Comparison of ENCODE assay signal across 8 mouse cellular contexts in genomic region chr4:32615034-32615881, GRCm38 (mm10). TPM values are rescaled to one million over a fixed set of nuclear protein-coding genes. Genes with fewer than 3 reads are reported as not detected.
DNase-seq lines count a peak whose midpoint lies in the region; ATAC-seq and TF ChIP-seq lines count a peak whose summit lies in the region.

Gene Casp8ap2 (plus strand): TSS chr4:32615451.

- H3K9me3 ChIP-seq in erythroblast, embryonic 14.5 days (ENCODE audit: control insufficient read depth, low read length): no peaks in the 10 kb centered on the region
- H3K9me3 ChIP-seq in heart, embryonic 11.5 days (replicated peaks; ENCODE audit: control insufficient read depth, low read length): no peaks in the 10 kb centered on the region
- no peaks in the 10 kb centered on the region for H3K9me3 ChIP-seq in kidney, embryonic 16.5 days (ENCODE audit: low read length)

- under 1% methylated on average over 67 of the region's 67 CpGs for WGBS in heart, embryonic 11.5 days (ENCODE audit: insufficient replicate concordance)
- under 1% methylated on average over 66 of the region's 67 CpGs for WGBS in kidney, embryonic 16.5 days
- WGBS in liver, adult 2 months: under 1% methylated on average over 67 of the region's 67 CpGs

- H3K4me1 ChIP-seq in erythroblast, embryonic 14.5 days (ENCODE audit: control insufficient read depth): peaks cover 33% of the 10 kb centered on the region
- peaks cover 8% of the 10 kb centered on the region; the same call in 1 of the 2 replicates for H3K4me1 ChIP-seq in heart, embryonic 11.5 days (ENCODE audit: control insufficient read depth, insufficient read depth, low read length)
- peaks cover 16% of the 10 kb centered on the region for H3K4me1 ChIP-seq in kidney, embryonic 16.5 days (ENCODE audit: insufficient read depth, low read length)
- no peaks in the 10 kb centered on the region for H3K4me1 ChIP-seq in liver, adult 2 months (ENCODE audit: control insufficient read depth, insufficient read depth, low read length)

- TF ChIP-seq POLR2A in brain, embryonic 14.5 days (IDR thresholded peaks at IDR 0.05; ENCODE audit: borderline replicate concordance, extremely low read depth, insufficient read depth, insufficient read length, poor library complexity, severe bottlenecking): peak; percentile 91
- peak; percentile 41; the same call in 1 of the 2 replicates for TF ChIP-seq POLR2A in liver, adult 2 months (IDR thresholded peaks at IDR 0.05; ENCODE audit: extremely low read depth, insufficient read depth, low read length)
- peak; percentile 75 for TF ChIP-seq POLR2A in myocyte (IDR thresholded peaks at IDR 0.05; ENCODE audit: insufficient read length, low read depth)

- peak; percentile 100 for DNase-seq in brain, embryonic 14.5 days (ENCODE audit: low read depth)
- DNase-seq in liver, adult 2 months (ENCODE audit: extremely low read depth, low read depth, low spot score): peak; percentile 97
- DNase-seq in splenic B cell, adult 2 months (ENCODE audit: low read depth, low spot score): peak; percentile 99

- H3K9ac ChIP-seq in heart, embryonic 11.5 days (ENCODE audit: low read depth, low read length): peak within 1 kb of the TSS; percentile 87
- peak within 1 kb of the TSS; percentile 85 for H3K9ac ChIP-seq in kidney, embryonic 16.5 days (replicated peaks; ENCODE audit: low read length)
- H3K9ac ChIP-seq in liver, adult 2 months (ENCODE audit: low read depth, low read length): peak within 1 kb of the TSS; percentile 91

- H3ac ChIP-seq in C2C12 (ENCODE audit: control insufficient read depth, insufficient read length, low read depth) (peak within 1 kb of the TSS; percentile 98), myocyte (ENCODE audit: control insufficient read depth, insufficient read length) (peak within 1 kb of the TSS; percentile 47)

- H3K36me3 ChIP-seq in C2C12 (ENCODE audit: control insufficient read depth, insufficient read depth): peaks cover 11% of the 10 kb centered on the region
- peaks cover 27% of the 10 kb centered on the region for H3K36me3 ChIP-seq in erythroblast, embryonic 14.5 days (ENCODE audit: control insufficient read depth)
- no peaks in the 10 kb centered on the region for H3K36me3 ChIP-seq in heart, embryonic 11.5 days (ENCODE audit: control insufficient read depth, insufficient read depth, low read length)
- H3K36me3 ChIP-seq in kidney, embryonic 16.5 days (ENCODE audit: insufficient read depth, low read length): no peaks in the 10 kb centered on the region
- H3K36me3 ChIP-seq in liver, adult 2 months (ENCODE audit: control insufficient read depth, insufficient read depth, low read length): no peaks in the 10 kb centered on the region
- no peaks in the 10 kb centered on the region for H3K36me3 ChIP-seq in myocyte (ENCODE audit: control insufficient read depth, insufficient read depth)
- no peaks in the 10 kb centered on the region for H3K36me3 ChIP-seq in splenic B cell, adult 2 months (ENCODE audit: control insufficient read depth, insufficient read depth, low read length, poor library complexity, severe bottlenecking)

- peaks cover 46% of the 10 kb centered on the region for H3K79me3 ChIP-seq in C2C12 (ENCODE audit: low read depth)

- H3K27me3 ChIP-seq in C2C12 (ENCODE audit: control insufficient read depth, insufficient read depth, insufficient read length) (no peaks in the 10 kb centered on the region), myocyte (ENCODE audit: control insufficient read depth, insufficient read depth, insufficient read length) (no peaks in the 10 kb centered on the region)
- no peaks in the 10 kb centered on the region for H3K27me3 ChIP-seq in erythroblast, embryonic 14.5 days (ENCODE audit: control insufficient read depth)
- no peaks in the 10 kb centered on the region for H3K27me3 ChIP-seq in heart, embryonic 11.5 days (ENCODE audit: control insufficient read depth, insufficient read depth, low read length)
- H3K27me3 ChIP-seq in kidney, embryonic 16.5 days (ENCODE audit: insufficient read depth, low read length): no peaks in the 10 kb centered on the region
- H3K27me3 ChIP-seq in liver, adult 2 months (ENCODE audit: control insufficient read depth, insufficient read depth, low read length): no peaks in the 10 kb centered on the region
- no peaks in the 10 kb centered on the region for H3K27me3 ChIP-seq in splenic B cell, adult 2 months (ENCODE audit: control insufficient read depth, insufficient read depth, low read length, poor library complexity, severe bottlenecking)

- peak within 1 kb of the TSS; percentile 74 for H3K4me2 ChIP-seq in heart, embryonic 11.5 days
- H3K4me2 ChIP-seq in kidney, embryonic 16.5 days (replicated peaks; ENCODE audit: low read depth, low read length): peak within 1 kb of the TSS; percentile 64
- H3K4me2 ChIP-seq in myocyte (ENCODE audit: low read depth): peak within 1 kb of the TSS; percentile 93

- no peak for TF ChIP-seq CTCF in C2C12 (IDR thresholded peaks at IDR 0.05; ENCODE audit: control insufficient read depth, insufficient read depth, insufficient read length)
- no peak for TF ChIP-seq CTCF in brain, embryonic 14.5 days (IDR thresholded peaks at IDR 0.05; ENCODE audit: borderline replicate concordance, extremely low read depth, insufficient read depth, insufficient read length)
- no peak for TF ChIP-seq CTCF in liver, adult 2 months (IDR thresholded peaks at IDR 0.05; ENCODE audit: low read depth, low read length)

- peak within 1 kb of the TSS; percentile 88 for H3K27ac ChIP-seq in heart, embryonic 11.5 days (ENCODE audit: low read depth, low read length)
- peak within 1 kb of the TSS; percentile 84 for H3K27ac ChIP-seq in kidney, embryonic 16.5 days (ENCODE audit: low read length)
- peak within 1 kb of the TSS; percentile 65 for H3K27ac ChIP-seq in liver, adult 2 months (replicated peaks; ENCODE audit: insufficient read depth, low read depth, low read length)

- peak; percentile 100 for ATAC-seq in heart, embryonic 11.5 days (replicated peaks; ENCODE audit: insufficient number of reproducible peaks, low FRiP score, low TSS enrichment)
- ATAC-seq in kidney, embryonic 16.5 days (ENCODE audit: low FRiP score, low TSS enrichment): peak; percentile 99

- H3K79me2 ChIP-seq in C2C12 (ENCODE audit: control insufficient read depth, insufficient read depth): peaks cover 50% of the 10 kb centered on the region
- H3K79me2 ChIP-seq in liver, adult 2 months (ENCODE audit: control insufficient read depth, insufficient read depth, low read length): peaks cover 11% of the 10 kb centered on the region; the same call in 1 of the 2 replicates
- H3K79me2 ChIP-seq in myocyte (ENCODE audit: control insufficient read depth, insufficient read depth): peaks cover 46% of the 10 kb centered on the region

- peak within 1 kb of the TSS; percentile 74 for H3K4me3 ChIP-seq in C2C12 (ENCODE audit: insufficient read depth, poor library complexity, severe bottlenecking)
- H3K4me3 ChIP-seq in erythroblast, embryonic 14.5 days (replicated peaks): peak within 1 kb of the TSS; percentile 87
- peak within 1 kb of the TSS; percentile 83 for H3K4me3 ChIP-seq in heart, embryonic 11.5 days (ENCODE audit: low read depth, low read length)
- peak within 1 kb of the TSS; percentile 88 for H3K4me3 ChIP-seq in kidney, embryonic 16.5 days (ENCODE audit: low read length)
- peak within 1 kb of the TSS; percentile 87 for H3K4me3 ChIP-seq in liver, adult 2 months (ENCODE audit: insufficient read depth, low read depth, low read length)
- H3K4me3 ChIP-seq in myocyte: peak within 1 kb of the TSS; percentile 59

TF ChIP-seq in C2C12, 6 proteins besides CTCF, POLR2A, EP300 and RAD21:
- TF ChIP-seq MYOD1 (IDR thresholded peaks at IDR 0.05; ENCODE audit: control insufficient read depth, insufficient read length, low read depth) (no peak), MYOG (IDR thresholded peaks at IDR 0.05; ENCODE audit: control insufficient read depth, extremely low read depth, insufficient read length) (no peak), USF1 (IDR thresholded peaks at IDR 0.05; ENCODE audit: low read depth) (no peak), CEBPB (IDR thresholded peaks at IDR 0.05; ENCODE audit: low read depth) (no peak), FOSL1 (IDR thresholded peaks at IDR 0.05; ENCODE audit: insufficient read depth, low read length, poor library complexity, severe bottlenecking) (no peak), MAX (IDR thresholded peaks at IDR 0.05) (no peak)
TF ChIP-seq in C2C12: peak in this region for 0.

TF ChIP-seq in myocyte, 11 proteins besides CTCF, POLR2A, EP300 and RAD21:
- TF ChIP-seq CEBPB (IDR thresholded peaks at IDR 0.05; ENCODE audit: insufficient read depth, poor library complexity, severe bottlenecking) (no peak), MYOG (IDR thresholded peaks at IDR 0.05; ENCODE audit: control insufficient read depth in 1 of 3, insufficient read depth in 1 of 3, insufficient read length in 2 of 3, low read depth in 2 of 3) (no peak), TCF3 (IDR thresholded peaks at IDR 0.05; ENCODE audit: insufficient read length, low read depth) (no peak), MAX (IDR thresholded peaks at IDR 0.05; ENCODE audit: low read depth) (no peak), REST (IDR thresholded peaks at IDR 0.05; ENCODE audit: insufficient read depth, insufficient read length) (no peak), MYOD1 (IDR thresholded peaks at IDR 0.05; ENCODE audit: control insufficient read depth in 1 of 3, insufficient read length in 2 of 3, low read depth in 2 of 3) (peak in 1 of 3 experiments; percentile 25), POLR2AphosphoS2 (IDR thresholded peaks at IDR 0.05; ENCODE audit: insufficient read length, low read depth) (peak; percentile 73), TCF12 (IDR thresholded peaks at IDR 0.05; ENCODE audit: insufficient read depth, poor library complexity, severe bottlenecking) (no peak), USF1 (IDR thresholded peaks at IDR 0.05; ENCODE audit: low read depth) (no peak), E2F4 (IDR thresholded peaks at IDR 0.05; ENCODE audit: insufficient read depth) (peak; percentile 92), SRF (IDR thresholded peaks at IDR 0.05; ENCODE audit: control insufficient read depth, insufficient read length, low read depth) (no peak)

RNA-seq across cellular contexts. Expression of gene Casp8ap2, which starts in this region (rescaled TPM):
- polyA plus RNA-seq in C2C12 (2012; fragmentation: generic; extraction: Trizol): 2.9 TPM
- 10.9 and 12.1 TPM in 2 replicates for polyA plus RNA-seq in brain, embryonic 14.5 days (2012; rRNA removed)
- 0.07 and 0.12 TPM in 2 replicates for polyA plus RNA-seq in erythroblast, embryonic 14.5 days (2012)
- 30.0 and 42.0 TPM in 2 replicates for polyA plus RNA-seq in heart, embryonic 11.5 days (2014; fragmentation: Nextera tagmentation; extraction: Ambion mirVana)
- polyA plus RNA-seq in kidney, embryonic 16.5 days (2015; fragmentation: Nextera tagmentation; extraction: Ambion mirVana): 55.4 and 57.7 TPM in 2 replicates
- total RNA-seq in liver, adult 2 months (2014; rRNA removed): 2.8 and 4.7 TPM in 2 replicates
- polyA plus RNA-seq in liver, adult 2 months (2012; rRNA removed): 0.58 and 0.97 TPM in 2 replicates
- 1.8 TPM for polyA plus RNA-seq in myocyte (2012; fragmentation: generic; extraction: Trizol)

Comparison
In these comparisons a context has a peak if more than half of its experiments do, and no peak if none do; other contexts are left out.
1. Peak in every context shown above with its lines: DNase-seq, ATAC-seq, H3K4me3 ChIP-seq and H3K27ac ChIP-seq.
2. POLR2A ChIP-seq: peak in every context shown above with its lines; median percentile 91 in brain, embryonic 14.5 days; 75 in myocyte; 41 in liver, adult 2 months.